Mouse (Mus musculus): ENCODE data around the gene Scg3. TPM values are rescaled to one million over a fixed set of nuclear protein-coding genes. Genes with fewer than 3 reads are reported as not detected.

The Scg3 gene
- polyA plus RNA-seq, 1 experiment = 96.1 TPM

GRCm38 (mm10) chr9:75600166-75600934 is 83.5 kb downstream of the Scg3 start:
- TF ChIP-seq CTCF (IDR thresholded peaks at IDR 0.05; ENCODE audit: borderline replicate concordance, extremely low read depth, insufficient read depth, insufficient read length) (no peak), POLR2A (IDR thresholded peaks at IDR 0.05; ENCODE audit: borderline replicate concordance, extremely low read depth, insufficient read depth, insufficient read length, poor library complexity, severe bottlenecking) (no peak)
- peak; percentile 48 for DNase-seq (ENCODE audit: low read depth)

GRCm38 (mm10) chr9:75599191-75599841 is 84.5 kb downstream of the Scg3 start:
- DNase-seq (ENCODE audit: low read depth) = peak; percentile 95
- TF ChIP-seq CTCF (IDR thresholded peaks at IDR 0.05; ENCODE audit: borderline replicate concordance, extremely low read depth, insufficient read depth, insufficient read length) (peak; percentile 32; the same call in 1 of the 2 replicates), POLR2A (IDR thresholded peaks at IDR 0.05; ENCODE audit: borderline replicate concordance, extremely low read depth, insufficient read depth, insufficient read length, poor library complexity, severe bottlenecking) (no peak)

- DNase-seq (ENCODE audit: low read depth) = no peak
- TF ChIP-seq POLR2A (IDR thresholded peaks at IDR 0.05; ENCODE audit: borderline replicate concordance, extremely low read depth, insufficient read depth, insufficient read length, poor library complexity, severe bottlenecking) (no peak), CTCF (IDR thresholded peaks at IDR 0.05; ENCODE audit: borderline replicate concordance, extremely low read depth, insufficient read depth, insufficient read length) (no peak)
Measured at GRCm38 (mm10) chr9:75597596-75597995, 86.3 kb downstream of the Scg3 start.

GRCm38 (mm10) chr9:75597036-75597435 is 86.8 kb downstream of the Scg3 start:
- TF ChIP-seq POLR2A (IDR thresholded peaks at IDR 0.05; ENCODE audit: borderline replicate concordance, extremely low read depth, insufficient read depth, insufficient read length, poor library complexity, severe bottlenecking) (no peak), CTCF (IDR thresholded peaks at IDR 0.05; ENCODE audit: borderline replicate concordance, extremely low read depth, insufficient read depth, insufficient read length) (no peak)
- DNase-seq (ENCODE audit: low read depth) = no peak

GRCm38 (mm10) chr9:75593481-75593880 is 90.4 kb downstream of the Scg3 start:
- peak; percentile 60 for DNase-seq (ENCODE audit: low read depth)
- TF ChIP-seq CTCF (IDR thresholded peaks at IDR 0.05; ENCODE audit: borderline replicate concordance, extremely low read depth, insufficient read depth, insufficient read length) = no peak
- no peak for TF ChIP-seq POLR2A (IDR thresholded peaks at IDR 0.05; ENCODE audit: borderline replicate concordance, extremely low read depth, insufficient read depth, insufficient read length, poor library complexity, severe bottlenecking)

Other genes with a start within 250 kb of the Scg3 start
- gene Leo1, start 242.5 kb downstream of the Scg3 start, polyA plus RNA-seq (2012; rRNA removed) = 11.7 and 24.0 TPM in 2 replicates
- gene Tmod3, start 124.4 kb downstream of the Scg3 start, polyA plus RNA-seq (2012; rRNA removed) = 58.9 and 60.9 TPM in 2 replicates
- 51.1 and 74.5 TPM in 2 replicates for gene Tmod2, start 72.7 kb downstream of the Scg3 start, polyA plus RNA-seq (2012; rRNA removed)
- gene Lysmd2, start 58.3 kb downstream of the Scg3 start, polyA plus RNA-seq (2012; rRNA removed) = 19.5 and 22.2 TPM in 2 replicates
- gene Bmp5, start 91.3 kb upstream of the Scg3 start, polyA plus RNA-seq (2012; rRNA removed) = 2.2 and 3.6 TPM in 2 replicates